Mouse (Mus musculus) cerebellum, postnatal 14 days (tissue): ENCODE results near the gene Dffa.
"Not testable (repeated sequence)": the region's sequence is repeated elsewhere in the genome, so short reads cannot be mapped to it uniquely, and the experiment has no call there.

Experiments
- DNase-seq, 2 experiments: peaks; one replicate each; pipeline ENCODE4 v3.0.0; 2021; ENCODE audit warnings: mixed read lengths in 2 of 2

Gene Dffa

GRCm38 (mm10) chr4:149099369-149100017, 4.5 kb upstream of the Dffa start, which contains the start of gene Pex14:
Gene Pex14 (minus strand): TSS chr4:149099876.
- peak; percentile 91 to 93 for DNase-seq

- not testable (repeated sequence) for DNase-seq
These were observed 3.5 kb upstream of the Dffa start for GRCm38 (mm10) chr4:149100449-149100848.

- DNase-seq: no peak
These were observed 2.5 kb upstream of the Dffa start for GRCm38 (mm10) chr4:149101456-149101855.

GRCm38 (mm10) chr4:149119978-149120562, 16.1 kb downstream of the Dffa start:
- not testable (repeated sequence) for DNase-seq

- DNase-seq: no peak
These were observed 19.5 kb downstream of the Dffa start for GRCm38 (mm10) chr4:149123432-149123831.

GRCm38 (mm10) chr4:149125341-149126114, 21.6 kb downstream of the Dffa start:
- DNase-seq: no peak

GRCm38 (mm10) chr4:149126115-149126509, 22.2 kb downstream of the Dffa start:
- DNase-seq: no peak

GRCm38 (mm10) chr4:149126663-149127062, 22.7 kb downstream of the Dffa start, which contains the start of gene Cort:
Gene Cort (minus strand): TSS chr4:149126763.
- DNase-seq: no peak

- no peak for DNase-seq
These were observed 24.5 kb downstream of the Dffa start for GRCm38 (mm10) chr4:149128467-149128866.

- no peak for DNase-seq
These were observed 27.2 kb downstream of the Dffa start for GRCm38 (mm10) chr4:149131021-149131752.

- no peak for DNase-seq
These were observed 28.0 kb downstream of the Dffa start for GRCm38 (mm10) chr4:149131789-149132565.

GRCm38 (mm10) chr4:149133395-149133794, 29.4 kb downstream of the Dffa start:
- DNase-seq: no peak

GRCm38 (mm10) chr4:149136116-149136850, 32.3 kb downstream of the Dffa start:
- peak; percentile 20 to 42 for DNase-seq

GRCm38 (mm10) chr4:149136982-149137770, 33.2 kb downstream of the Dffa start, which contains the start of gene Cenps:
Gene Cenps (minus strand): TSS chr4:149137629.
- peak; percentile 95 to 97 for DNase-seq

GRCm38 (mm10) chr4:149138515-149138914, 34.6 kb downstream of the Dffa start:
- no peak for DNase-seq

GRCm38 (mm10) chr4:149143594-149143993, 39.6 kb downstream of the Dffa start:
- DNase-seq: no peak

- DNase-seq: peak; percentile 87 to 88
These were observed 40.5 kb downstream of the Dffa start for GRCm38 (mm10) chr4:149144459-149144858.

GRCm38 (mm10) chr4:149145151-149145550, 41.2 kb downstream of the Dffa start:
- no peak for DNase-seq

- no peak for DNase-seq
These were observed 43.6 kb downstream of the Dffa start for GRCm38 (mm10) chr4:149147528-149147927.

- DNase-seq: no peak
These were observed 44.1 kb downstream of the Dffa start for GRCm38 (mm10) chr4:149148084-149148483.
